Mouse (Mus musculus): ENCODE measurements at regions not wholly inside any gene's neighbourhood (a gene's known extent, or its start where the extent isn't known, plus 50 kb on each side); places are given as distances from the start of the nearest gene placed in this dataset.

DNA sequence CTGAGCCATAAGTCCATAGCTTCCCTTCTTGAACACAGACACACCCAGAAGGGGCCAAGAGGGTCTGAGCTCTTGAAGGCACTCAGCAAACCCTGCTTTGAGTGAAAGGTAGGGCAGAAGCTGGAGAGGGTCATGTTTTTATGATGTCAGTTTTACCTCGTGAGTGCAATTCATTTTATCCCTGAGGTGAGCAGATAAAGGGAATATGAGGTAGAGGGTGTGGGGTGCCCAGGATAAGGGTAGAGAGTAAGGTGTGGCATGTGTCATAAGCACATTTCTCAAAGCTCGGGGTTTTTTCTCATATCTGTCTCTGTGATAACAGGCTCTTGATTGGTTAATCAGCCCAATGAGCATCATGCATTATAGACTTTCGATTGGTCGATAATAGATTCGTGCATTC is 520.3 kb downstream of the Med13l start:
- Histone ChIP-seq H3K9ac (no peak overlapping the region), H3K4me1 (peaks cover 8% of the 10 kb centered on the region; the same call in 1 of the 2 replicates), H3K27me3 (replicated peaks) (peaks cover 11% of the 10 kb centered on the region; the same call in 1 of the 2 replicates), H3K4me2 (no peak overlapping the region), H3K36me3 (no peaks in the 10 kb centered on the region), H3K4me3 (replicated peaks) (no peak overlapping the region), H3K27ac (no peak overlapping the region), H3K9me3 (no peaks in the 10 kb centered on the region)
- no peak for ATAC-seq (ENCODE audit: insufficient read depth, low FRiP score, low read depth)
- WGBS, result 79% methylated on average over 5 of the region's 5 CpGs

DNA sequence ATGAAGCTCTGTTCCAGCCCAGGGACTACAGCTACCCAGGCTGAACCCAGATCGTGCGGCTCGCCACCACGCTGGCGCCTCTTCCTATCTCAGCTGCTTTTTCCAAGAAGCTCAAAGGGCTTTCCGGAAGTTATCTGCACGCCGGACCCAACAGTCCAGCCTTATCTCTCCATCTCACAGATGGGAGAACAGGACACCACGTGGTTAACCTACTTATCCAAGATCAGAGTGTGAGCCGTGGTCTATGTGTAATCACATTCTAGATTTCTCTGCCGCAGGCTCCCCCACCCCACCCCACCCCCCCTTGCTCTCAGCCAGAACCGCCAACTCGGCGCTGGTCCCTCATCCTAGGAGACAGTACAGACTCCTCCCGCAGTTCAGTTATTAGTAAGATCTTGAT is 522.4 kb downstream of the Med13l start:
- H3K27ac ChIP-seq, result no peak overlapping the region
- H3K4me2 ChIP-seq, result no peak overlapping the region
- no peak overlapping the region for H3K9ac ChIP-seq
- 57% methylated on average over 15 of the region's 15 CpGs for WGBS
- H3K27me3 ChIP-seq (replicated peaks), result peaks cover 24% of the 10 kb centered on the region
- no peak for ATAC-seq (ENCODE audit: insufficient read depth, low FRiP score, low read depth)
- no peaks in the 10 kb centered on the region for H3K36me3 ChIP-seq
- H3K9me3 ChIP-seq, result no peaks in the 10 kb centered on the region
- no peak overlapping the region for H3K4me3 ChIP-seq (replicated peaks)
- H3K4me1 ChIP-seq, result peaks cover 23% of the 10 kb centered on the region

DNA sequence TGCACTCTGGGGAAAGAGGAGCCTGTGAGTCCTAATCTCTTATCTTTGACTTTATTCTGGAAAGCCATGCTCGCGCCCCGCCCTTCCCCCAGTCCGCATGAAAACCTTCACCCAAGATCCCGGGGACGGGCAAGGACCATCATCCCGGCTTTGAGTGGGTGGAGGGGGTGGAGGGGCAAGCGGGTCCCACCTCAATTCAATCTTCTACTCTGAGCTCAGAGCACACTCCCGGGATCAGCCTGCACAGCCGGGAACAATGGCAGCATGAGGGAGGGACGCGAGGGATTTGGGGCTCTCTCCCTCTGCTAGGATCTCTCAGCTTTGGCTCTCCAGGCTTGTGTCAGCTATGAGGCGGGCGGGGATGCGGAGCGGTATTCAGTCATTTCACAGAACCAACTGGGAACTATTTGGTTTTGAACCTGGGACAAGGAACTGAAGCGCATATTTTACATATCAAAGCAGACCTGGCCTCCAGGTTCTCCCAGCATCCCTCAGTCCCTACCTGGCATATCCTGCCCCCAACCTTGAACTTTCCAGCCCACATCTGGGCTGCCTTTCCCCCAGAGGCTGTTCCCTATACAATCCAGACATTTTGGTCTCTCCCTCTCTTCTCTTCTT is 537.2 kb downstream of the Med13l start:
- H3K9ac ChIP-seq, result no peak overlapping the region
- no peak for ATAC-seq (ENCODE audit: insufficient read depth, low FRiP score, low read depth)
- 4% methylated on average over 17 of the region's 17 CpGs for WGBS

DNA sequence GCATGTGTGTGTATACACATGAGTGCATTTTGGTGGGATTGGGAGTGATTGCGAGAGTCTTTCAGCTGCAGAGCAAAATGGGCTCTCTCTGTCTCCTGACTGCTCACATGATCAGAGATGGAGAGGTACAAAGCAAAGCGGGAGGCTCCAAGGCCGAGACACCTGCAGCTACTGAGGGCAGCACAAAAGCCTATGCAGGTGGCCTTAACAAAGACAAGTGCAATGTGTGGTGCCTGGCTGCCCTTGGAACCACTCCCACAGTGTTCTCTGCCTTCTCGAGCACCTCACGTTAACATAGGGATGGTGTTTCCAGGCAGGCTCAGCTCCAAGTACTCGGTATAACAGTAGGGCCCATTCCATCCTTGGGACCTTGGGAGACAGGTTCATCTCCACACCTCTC is 539.3 kb downstream of the Med13l start:
- Histone ChIP-seq H3K27ac (no peak overlapping the region), H3K4me1 (no peaks in the 10 kb centered on the region), H3K9ac (no peak overlapping the region), H3K9me3 (no peaks in the 10 kb centered on the region), H3K4me2 (no peak overlapping the region), H3K36me3 (no peaks in the 10 kb centered on the region), H3K4me3 (replicated peaks) (no peak overlapping the region), H3K27me3 (replicated peaks) (no peaks in the 10 kb centered on the region)
- WGBS, result 70% methylated on average over 6 of the region's 6 CpGs
- no peak for ATAC-seq (ENCODE audit: insufficient read depth, low FRiP score, low read depth)

More for the DNA sequence above, 537.2 kb downstream of the Med13l start:
- Histone ChIP-seq H3K27me3 (replicated peaks) (no peaks in the 10 kb centered on the region), H3K4me2 (peak overlapping the region; percentile 52), H3K9me3 (no peaks in the 10 kb centered on the region), H3K4me3 (replicated peaks) (peak overlapping the region; percentile 27), H3K27ac (no peak overlapping the region), H3K36me3 (no peaks in the 10 kb centered on the region), H3K4me1 (no peaks in the 10 kb centered on the region)

DNA sequence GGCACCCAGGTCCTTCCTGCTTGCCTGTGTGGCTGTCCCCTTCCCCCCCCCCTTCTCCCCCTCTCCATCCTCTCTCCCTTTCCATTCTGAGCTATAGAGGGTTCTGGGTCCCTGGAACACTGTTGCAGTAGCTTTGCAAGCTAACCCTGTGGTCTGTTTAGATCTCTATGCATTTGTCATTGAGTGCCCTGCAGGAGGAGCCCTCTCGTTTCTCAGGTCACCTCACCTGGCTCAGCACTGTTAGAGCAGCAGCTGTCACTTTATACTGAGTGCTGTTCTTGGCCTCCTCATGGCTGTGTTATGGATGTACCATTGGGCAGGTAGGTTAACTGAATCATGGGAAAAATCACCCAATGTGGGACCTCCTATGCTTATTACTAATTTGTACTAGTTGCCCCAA is 543.0 kb downstream of the Med13l start:
- no peak overlapping the region for H3K4me2 ChIP-seq
- no peaks in the 10 kb centered on the region for H3K9me3 ChIP-seq
- H3K4me3 ChIP-seq (replicated peaks), result no peak overlapping the region
- WGBS, result 19% methylated on average over 1 of the region's 1 CpGs
- no peak overlapping the region for H3K27ac ChIP-seq
- H3K9ac ChIP-seq, result no peak overlapping the region
- H3K27me3 ChIP-seq (replicated peaks), result no peaks in the 10 kb centered on the region
- H3K36me3 ChIP-seq, result no peaks in the 10 kb centered on the region
- no peaks in the 10 kb centered on the region for H3K4me1 ChIP-seq
- no peak for ATAC-seq (ENCODE audit: insufficient read depth, low FRiP score, low read depth)

DNA sequence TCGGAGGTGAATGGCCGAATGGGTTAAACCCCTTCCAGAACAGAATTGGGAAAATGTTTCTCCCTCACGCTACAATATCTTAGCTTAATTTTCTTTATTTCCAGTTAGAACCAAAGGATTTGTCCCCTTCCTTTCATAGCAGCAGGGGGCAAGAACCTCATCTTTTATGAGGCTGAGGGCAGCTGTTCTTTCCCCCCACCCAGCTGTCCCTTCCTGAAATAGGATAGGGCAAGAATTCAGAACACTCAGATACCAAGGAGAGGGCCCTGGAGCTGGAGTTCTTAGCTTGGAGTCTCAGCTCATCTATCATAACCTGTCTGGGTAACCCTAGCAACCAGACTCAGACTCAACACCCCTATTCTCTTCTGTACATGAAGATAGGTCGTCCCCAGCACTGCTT is 547.4 kb downstream of the Med13l start:
- no peaks in the 10 kb centered on the region for H3K9me3 ChIP-seq
- H3K27ac ChIP-seq, result no peak overlapping the region
- no peak overlapping the region for H3K9ac ChIP-seq
- 68% methylated on average over 4 of the region's 4 CpGs for WGBS
- H3K4me3 ChIP-seq (replicated peaks), result no peak overlapping the region
- ATAC-seq (ENCODE audit: insufficient read depth, low FRiP score, low read depth), result no peak
- peaks cover 5% of the 10 kb centered on the region; the same call in 1 of the 2 replicates for H3K4me1 ChIP-seq
- no peaks in the 10 kb centered on the region for H3K36me3 ChIP-seq
- H3K27me3 ChIP-seq (replicated peaks), result no peaks in the 10 kb centered on the region
- no peak overlapping the region for H3K4me2 ChIP-seq

DNA sequence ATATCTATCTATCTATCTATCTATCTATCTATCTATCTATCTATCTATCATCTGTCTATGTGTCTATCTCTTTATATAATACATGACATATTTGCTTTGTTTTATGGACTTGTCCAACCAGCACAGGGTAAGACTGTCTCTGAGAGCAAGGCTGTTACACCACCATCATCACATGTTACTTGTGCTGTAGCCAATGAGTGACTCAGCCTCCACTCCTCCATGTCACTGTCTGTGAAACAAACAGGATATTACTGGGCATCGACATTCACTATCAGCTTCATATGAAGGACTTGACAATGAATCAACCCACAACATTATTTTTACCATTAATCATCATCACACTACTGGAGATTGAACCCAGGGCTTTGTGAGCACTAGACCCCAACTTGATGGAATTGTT is 549.0 kb downstream of the Med13l start:
- H3K36me3 ChIP-seq, result no peaks in the 10 kb centered on the region
- no peak overlapping the region for H3K27ac ChIP-seq
- peaks cover 5% of the 10 kb centered on the region; the same call in 1 of the 2 replicates for H3K4me1 ChIP-seq
- no peak for ATAC-seq (ENCODE audit: insufficient read depth, low FRiP score, low read depth)
- WGBS, result 78% methylated on average over 1 of the region's 1 CpGs
- H3K9ac ChIP-seq, result no peak overlapping the region
- H3K4me2 ChIP-seq, result no peak overlapping the region
- no peaks in the 10 kb centered on the region for H3K9me3 ChIP-seq
- no peak overlapping the region for H3K4me3 ChIP-seq (replicated peaks)
- H3K27me3 ChIP-seq (replicated peaks), result no peaks in the 10 kb centered on the region

DNA sequence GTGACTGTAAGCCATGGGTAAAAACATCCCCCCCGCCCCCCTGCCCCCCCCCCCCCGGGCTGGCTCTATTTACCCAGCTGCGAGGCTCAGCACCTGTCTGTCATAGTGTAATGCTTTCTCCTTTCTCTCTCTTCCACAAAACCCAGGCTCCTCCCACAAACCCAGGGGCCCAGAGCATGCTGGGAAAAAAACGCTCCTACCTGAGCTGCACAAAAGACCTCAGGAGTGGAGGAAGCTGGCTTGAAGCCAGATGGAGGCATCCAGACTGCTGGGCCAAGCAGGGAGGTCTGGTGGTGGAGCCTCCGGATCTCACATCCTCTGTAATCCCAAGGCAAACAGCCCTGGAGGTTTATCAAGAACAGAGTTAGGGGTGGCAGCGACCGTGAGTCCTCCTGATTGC is 553.6 kb downstream of the Med13l start:
- Histone ChIP-seq H3K27me3 (replicated peaks) (no peaks in the 10 kb centered on the region), H3K9ac (no peak overlapping the region), H3K27ac (no peak overlapping the region), H3K36me3 (no peaks in the 10 kb centered on the region), H3K9me3 (no peaks in the 10 kb centered on the region), H3K4me1 (peaks cover 5% of the 10 kb centered on the region; the same call in 1 of the 2 replicates), H3K4me2 (peak overlapping the region; percentile 16; the same call in 1 of the 2 replicates), H3K4me3 (replicated peaks) (no peak overlapping the region)
- ATAC-seq (ENCODE audit: insufficient read depth, low FRiP score, low read depth), result peak; percentile 78
- WGBS, result 43% methylated on average over 7 of the region's 7 CpGs

DNA sequence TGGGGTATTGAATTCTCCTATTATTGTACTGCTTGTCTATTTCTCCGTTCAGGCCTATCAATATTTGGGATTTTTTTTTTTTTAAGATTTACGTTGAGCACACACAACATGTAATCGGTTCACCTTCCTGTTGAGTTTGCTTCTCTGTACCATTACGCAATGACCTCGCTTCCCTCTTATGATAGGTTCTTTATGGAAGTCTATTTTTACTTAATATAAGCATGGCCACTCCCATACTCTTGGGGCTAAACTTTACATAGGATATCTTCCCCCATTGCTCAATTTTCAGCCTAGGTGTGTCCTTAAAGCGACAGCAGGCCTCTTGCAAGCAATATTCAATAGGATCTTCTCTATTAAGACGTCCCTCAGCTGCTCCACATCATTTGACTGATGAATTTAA is 544.7 kb upstream of the Tbx3 start:
- Histone ChIP-seq H3K27ac (no peak overlapping the region), H3K36me3 (no peaks in the 10 kb centered on the region), H3K4me2 (no peak overlapping the region), H3K4me1 (no peaks in the 10 kb centered on the region), H3K4me3 (replicated peaks) (no peak overlapping the region), H3K27me3 (replicated peaks) (no peaks in the 10 kb centered on the region; the same call in 1 of the 2 replicates), H3K9me3 (no peaks in the 10 kb centered on the region), H3K9ac (no peak overlapping the region)
- ATAC-seq (ENCODE audit: insufficient read depth, low FRiP score, low read depth), result no peak
- 70% methylated on average over 7 of the region's 7 CpGs for WGBS

DNA sequence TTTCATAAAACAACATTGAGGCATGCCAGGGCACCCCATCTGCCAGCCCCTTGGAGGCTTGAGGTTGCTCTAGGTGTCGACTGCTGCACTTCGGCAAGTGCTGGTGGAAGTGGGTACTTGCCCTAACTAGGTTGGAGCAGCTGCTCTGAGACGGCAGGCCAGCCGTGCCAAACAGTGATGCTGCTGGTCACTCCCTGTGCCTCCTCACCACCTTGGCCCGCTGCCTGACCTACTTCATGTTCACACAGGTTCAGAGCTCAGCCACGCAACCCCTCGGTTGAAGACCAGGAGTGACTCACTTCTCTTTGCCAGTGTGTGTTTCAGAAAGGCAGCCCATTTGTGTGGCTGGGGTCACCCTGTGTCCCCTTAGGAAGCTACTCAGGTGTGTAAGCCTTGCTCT is 540.3 kb upstream of the Tbx3 start:
- no peak overlapping the region for H3K4me2 ChIP-seq
- WGBS, result 89% methylated on average over 7 of the region's 7 CpGs
- H3K9ac ChIP-seq, result no peak overlapping the region
- no peaks in the 10 kb centered on the region for H3K36me3 ChIP-seq
- H3K9me3 ChIP-seq, result no peaks in the 10 kb centered on the region
- no peak overlapping the region for H3K4me3 ChIP-seq (replicated peaks)
- H3K4me1 ChIP-seq, result no peaks in the 10 kb centered on the region
- no peak for ATAC-seq (ENCODE audit: insufficient read depth, low FRiP score, low read depth)
- H3K27ac ChIP-seq, result no peak overlapping the region
- no peaks in the 10 kb centered on the region; the same call in 1 of the 2 replicates for H3K27me3 ChIP-seq (replicated peaks)

DNA sequence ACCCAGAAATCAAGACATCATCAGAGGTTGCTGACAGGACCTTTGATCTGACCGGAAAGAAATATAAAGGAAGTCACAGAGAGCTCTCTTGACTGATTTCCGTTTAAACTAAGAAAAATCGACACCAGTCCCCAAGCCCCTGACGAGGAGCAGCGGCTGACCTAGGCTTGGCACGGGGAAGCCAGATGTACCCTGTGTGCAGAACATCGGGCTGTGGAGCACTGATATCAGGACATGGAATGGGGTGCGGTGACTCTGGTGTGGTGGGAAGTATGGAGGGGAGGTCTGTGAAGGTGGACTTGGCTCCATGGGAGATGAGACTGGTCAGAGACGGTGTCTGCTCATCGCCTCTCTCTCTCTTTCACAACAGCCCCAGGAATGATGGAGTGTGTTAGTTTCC is 539.0 kb upstream of the Tbx3 start:
- H3K27me3 ChIP-seq (replicated peaks), result no peaks in the 10 kb centered on the region; the same call in 1 of the 2 replicates
- 56% methylated on average over 10 of the region's 10 CpGs for WGBS
- no peaks in the 10 kb centered on the region for H3K9me3 ChIP-seq
- H3K4me3 ChIP-seq (replicated peaks), result no peak overlapping the region
- H3K27ac ChIP-seq, result no peak overlapping the region
- no peak overlapping the region for H3K9ac ChIP-seq
- H3K4me2 ChIP-seq, result no peak overlapping the region
- H3K4me1 ChIP-seq, result no peaks in the 10 kb centered on the region
- no peak for ATAC-seq (ENCODE audit: insufficient read depth, low FRiP score, low read depth)
- H3K36me3 ChIP-seq, result no peaks in the 10 kb centered on the region

DNA sequence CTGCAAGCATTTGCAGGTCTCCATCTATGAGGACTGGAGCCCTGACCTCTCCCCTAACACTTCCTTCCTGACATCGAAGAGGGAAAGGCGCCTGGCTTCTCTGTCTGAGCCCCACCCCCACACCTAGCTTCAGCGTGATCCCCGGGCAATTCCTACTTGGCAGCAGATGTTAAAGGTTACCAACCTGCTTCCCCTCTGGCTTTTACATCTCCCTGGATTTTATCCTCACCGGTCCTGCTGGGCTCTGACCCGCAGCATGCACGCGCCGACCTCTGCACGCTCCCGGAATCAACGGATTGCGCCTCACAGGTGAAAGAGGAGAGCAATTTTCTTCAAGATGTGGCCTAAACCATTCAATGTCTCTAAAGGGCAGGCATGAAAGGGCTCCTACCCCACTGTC is 537.1 kb upstream of the Tbx3 start:
- no peak for ATAC-seq (ENCODE audit: insufficient read depth, low FRiP score, low read depth)
- H3K4me1 ChIP-seq, result peaks cover 8% of the 10 kb centered on the region; the same call in 1 of the 2 replicates
- H3K36me3 ChIP-seq, result no peaks in the 10 kb centered on the region
- H3K27me3 ChIP-seq (replicated peaks), result no peaks in the 10 kb centered on the region; the same call in 1 of the 2 replicates
- 55% methylated on average over 13 of the region's 13 CpGs for WGBS
- no peak overlapping the region for H3K4me2 ChIP-seq
- no peaks in the 10 kb centered on the region for H3K9me3 ChIP-seq
- no peak overlapping the region for H3K27ac ChIP-seq
- H3K9ac ChIP-seq, result no peak overlapping the region
- no peak overlapping the region for H3K4me3 ChIP-seq (replicated peaks)

DNA sequence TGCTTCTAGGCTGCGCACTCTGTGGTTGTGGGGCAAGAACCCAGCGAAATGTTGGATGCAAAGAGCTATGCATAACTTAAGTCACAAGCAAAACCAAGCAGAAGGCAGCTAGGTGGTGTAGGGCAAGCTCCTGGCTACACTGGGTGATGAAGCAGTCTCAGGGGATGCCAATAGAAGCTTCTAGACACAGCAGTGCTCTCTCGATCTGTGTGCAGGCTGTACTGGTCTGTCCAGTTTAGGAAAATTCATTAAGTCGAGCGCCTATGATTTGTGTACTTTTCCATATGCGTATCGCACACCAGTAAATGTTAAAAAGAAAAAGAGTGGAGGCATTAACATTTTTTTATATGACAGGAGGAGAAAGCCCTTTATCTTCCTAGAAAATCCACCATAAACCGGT is 533.6 kb upstream of the Tbx3 start:
- Histone ChIP-seq H3K36me3 (no peaks in the 10 kb centered on the region), H3K4me3 (replicated peaks) (no peak overlapping the region), H3K4me1 (peaks cover 14% of the 10 kb centered on the region), H3K9me3 (no peaks in the 10 kb centered on the region), H3K27me3 (replicated peaks) (no peaks in the 10 kb centered on the region), H3K9ac (no peak overlapping the region), H3K4me2 (peak overlapping the region; percentile 40), H3K27ac (peak overlapping the region; percentile 45; the same call in 1 of the 2 replicates)
- ATAC-seq (ENCODE audit: insufficient read depth, low FRiP score, low read depth), result peak; percentile 57; the same call in 1 of the 2 replicates
- WGBS, result 43% methylated on average over 8 of the region's 8 CpGs
